23 mouse cellular contexts compared by ENCODE assay signal in the genomic region with DNA sequence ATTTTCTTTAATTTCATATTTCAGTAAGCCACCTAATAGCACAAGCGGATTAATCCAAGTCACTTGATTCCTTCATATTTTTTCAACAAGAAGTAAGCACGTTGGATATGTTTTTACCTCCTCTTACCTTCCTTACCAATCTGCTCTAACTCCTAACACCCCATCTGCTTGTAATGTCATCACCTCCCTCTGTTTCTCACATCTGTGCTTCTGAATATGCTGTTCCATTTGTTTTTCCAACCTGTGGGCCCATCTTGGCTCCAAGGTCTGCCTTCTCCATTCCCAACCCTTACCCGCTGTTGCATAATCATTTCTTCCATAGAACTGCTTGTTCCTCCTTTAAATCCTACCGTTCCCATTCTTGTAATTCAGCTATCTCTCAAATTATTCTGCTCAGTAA.
A peak's percentile ranks its signal among the peaks of the same experiment; 100 is the strongest.
DNase-seq lines count a peak whose midpoint lies in the region; ATAC-seq and TF ChIP-seq lines count a peak whose summit lies in the region.
"Had no signal": no experiment of that assay in that cellular context is flagged by ENCODE, and none has a peak within 500 bp of the region (broad histone marks: within the 10 kb centered on the region; RNA-seq: fewer than 3 reads in every experiment).

No protein-coding gene starts in this region.

- intact Hi-C loops in left cerebral cortex, postnatal 4 days (cut with DNase I): no loop called here

- 0 out of 2 replicates have a peak overlapping the region, but pooled peaks have one; percentile 39 for H3K27ac ChIP-seq in cortical plate, adult 2 months (ENCODE audit: insufficient read depth, low read length)
- H3K27ac ChIP-seq: forebrain, embryonic 10.5 days; forebrain, embryonic 13.5 days; gastrocnemius, adult 2 months; hindbrain, embryonic 12.5 days; hindbrain, embryonic 15.5 days had no signal

- ATAC-seq in megakaryocyte progenitor cell, adult 5-6 weeks (replicated peaks; ENCODE audit: poor library complexity): no peak
- ATAC-seq: CD4-positive, CD25-positive, alpha-beta regulatory T cell, adult 4 months; forebrain, embryonic 13.5 days; forebrain, embryonic 16.5 days had no signal

- no peaks in the 10 kb centered on the region; the same call in 1 of the 2 replicates for H3K4me1 ChIP-seq in cortical plate, adult 2 months (ENCODE audit: control insufficient read depth, insufficient read depth, low read length)
- H3K4me1 ChIP-seq: forebrain, embryonic 10.5 days; forebrain, embryonic 13.5 days; hindbrain, embryonic 12.5 days; hindbrain, embryonic 15.5 days had no signal

- DNase-seq in layer of hippocampus, adult 11-12 months (ENCODE audit: low spot score): peak; percentile 25
- no peak for DNase-seq in layer of hippocampus, postnatal 36 days
- peak; percentile 15 to 22 for DNase-seq in left cerebral cortex, adult 18-20 months (ENCODE audit: low spot score in 2 of 2)
- no peak for DNase-seq in left cerebral cortex, postnatal 4 days
- DNase-seq in brain, adult 2 months (ENCODE audit: low read depth, low spot score): peak; percentile 71
- DNase-seq in kidney, postnatal 4 days: no peak
- DNase-seq: adrenal gland, adult 2 months; adrenal gland, postnatal 14 days; cerebellum, adult 11-12 months; cerebellum, adult 8-10 months; cerebellum, postnatal 10 days; cerebellum, postnatal 36 days; gastrocnemius, adult 2 months; gastrocnemius, postnatal 14 days; heart, adult 11 months had no signal

- no peak for TF ChIP-seq POLR2A in cortical plate, adult 2 months (IDR thresholded peaks at IDR 0.05; ENCODE audit: extremely low read depth, insufficient read depth, low read length)

- TF ChIP-seq CTCF in cortical plate, adult 2 months (IDR thresholded peaks at IDR 0.05; ENCODE audit: extremely low read depth, insufficient read depth, low read length): no peak

- no peak overlapping the region for H3K4me3 ChIP-seq in cortical plate, adult 2 months (ENCODE audit: insufficient read depth, low read length)
- H3K4me3 ChIP-seq: forebrain, embryonic 10.5 days; forebrain, embryonic 13.5 days; gastrocnemius, adult 2 months; hindbrain, embryonic 12.5 days; hindbrain, embryonic 15.5 days had no signal

Comparison
In these comparisons a context has a peak if more than half of its experiments do, and no peak if none do; other contexts are left out.
1. DNase-seq: peak in layer of hippocampus, adult 11-12 months (single experiment), left cerebral cortex, adult 18-20 months (2 of 2) and brain, adult 2 months (single experiment); none in layer of hippocampus, postnatal 36 days (0 of 2), left cerebral cortex, postnatal 4 days (single experiment) and kidney, postnatal 4 days (0 of 2).